Mouse (Mus musculus) cerebellum, postnatal 4 days (tissue): ENCODE measurements around the gene Nt5dc3.

Experiments used
- DNase-seq, 2 experiments: peaks; one replicate each; pipeline ENCODE4 v3.0.0; 2022; ENCODE audit warnings: low spot score in 2 of 2, mixed read lengths in 1 of 2

Gene Nt5dc3

GRCm38 (mm10) chr10:86778398-86779116 lies at the start of gene Nt5dc3:
TSS of gene Nt5dc3 (plus strand) at chr10:86779005.
- DNase-seq = peak; percentile 81 to 93

- DNase-seq = peak; percentile 71 to 83
These were observed 47.8 kb upstream of the Nt5dc3 start for GRCm38 (mm10) chr10:86730823-86731499.

GRCm38 (mm10) chr10:86731500-86731863 lies 47.3 kb upstream of the Nt5dc3 start:
- no peak for DNase-seq

- DNase-seq = no peak
These were observed 43.8 kb upstream of the Nt5dc3 start for GRCm38 (mm10) chr10:86735036-86735435.

- no peak for DNase-seq
These were observed 35.9 kb upstream of the Nt5dc3 start for GRCm38 (mm10) chr10:86742918-86743317.

- no peak for DNase-seq
These were observed 34.5 kb upstream of the Nt5dc3 start for GRCm38 (mm10) chr10:86744306-86744705.

- DNase-seq = no peak
These were observed 22.8 kb upstream of the Nt5dc3 start for GRCm38 (mm10) chr10:86755816-86756502.

- DNase-seq = no peak
These were observed 21.1 kb upstream of the Nt5dc3 start for GRCm38 (mm10) chr10:86757724-86758123.

- DNase-seq = no peak
These were observed 20.6 kb upstream of the Nt5dc3 start for GRCm38 (mm10) chr10:86758211-86758610.

GRCm38 (mm10) chr10:86761236-86761635 lies 17.6 kb upstream of the Nt5dc3 start:
- no peak for DNase-seq

GRCm38 (mm10) chr10:86761722-86762383 lies 17.0 kb upstream of the Nt5dc3 start:
- no peak for DNase-seq

GRCm38 (mm10) chr10:86762384-86762730 lies 16.4 kb upstream of the Nt5dc3 start:
- DNase-seq = no peak

- no peak for DNase-seq
These were observed 15.1 kb upstream of the Nt5dc3 start, which contains the start of gene Gm49358 for GRCm38 (mm10) chr10:86763672-86764071. TSS of gene Gm49358 (plus strand) at chr10:86763972.

- DNase-seq = no peak
These were observed 13.3 kb upstream of the Nt5dc3 start for GRCm38 (mm10) chr10:86765344-86765966.

GRCm38 (mm10) chr10:86769216-86769615 lies 9.6 kb upstream of the Nt5dc3 start:
- DNase-seq = no peak

- DNase-seq = no peak
These were observed 9.0 kb upstream of the Nt5dc3 start for GRCm38 (mm10) chr10:86769797-86770196.

GRCm38 (mm10) chr10:86771701-86772100 lies 7.1 kb upstream of the Nt5dc3 start:
- DNase-seq = no peak

- peak in 1 of 2 experiments; percentile 72 for DNase-seq
These were observed 6.6 kb upstream of the Nt5dc3 start for GRCm38 (mm10) chr10:86772231-86772631.

- DNase-seq = no peak
These were observed 5.4 kb upstream of the Nt5dc3 start for GRCm38 (mm10) chr10:86773360-86773759.

- no peak for DNase-seq
These were observed 2.5 kb upstream of the Nt5dc3 start for GRCm38 (mm10) chr10:86776281-86776680.

GRCm38 (mm10) chr10:86777614-86778319 lies 1.0 kb upstream of the Nt5dc3 start:
- DNase-seq = no peak
